Mouse (Mus musculus) layer of hippocampus, adult 18-20 months (tissue): ENCODE results near the gene Myo5a. TPM values are rescaled to one million over a fixed set of nuclear protein-coding genes. Genes with fewer than 3 reads are reported as not detected.

Experiments
- total RNA-seq, 2 experiments: library from RNA; stranded (reverse); gene quantifications; 2 replicates each; pipeline ENCODE4 v1.2.3; 2021

Gene Myo5a
- total RNA-seq, 2 experiments from 2014 or later = 200 to 204 TPM

Other genes starting within 250 kb of the Myo5a start
- gene Onecut1, start 209.1 kb upstream of the Myo5a start, total RNA-seq = 1 to 10 TPM; 1.3 to 1.5 TPM
- 10 to 100 TPM; 38.5 to 40.8 TPM for gene Fam214a, start 118.1 kb upstream of the Myo5a start, total RNA-seq
- 100 to 1,000 TPM; 162 to 182 TPM for gene Arpp19, start 33.4 kb upstream of the Myo5a start, total RNA-seq
- under 1 TPM; 0.43 to 0.87 TPM for gene Myo5c, start 161.0 kb downstream of the Myo5a start, total RNA-seq
- 100 to 1,000 TPM; 130 to 135 TPM for gene Gnb5, start 235.3 kb downstream of the Myo5a start, total RNA-seq